In genomic region chr11:70625473-70625872, GRCm38 (mm10) we compare ENCODE assay signal across 9 mouse cellular contexts. TPM values are rescaled to one million over a fixed set of nuclear protein-coding genes. Genes with fewer than 3 reads are reported as not detected.
DNase-seq lines count a peak whose midpoint lies in the region; ATAC-seq and TF ChIP-seq lines count a peak whose summit lies in the region.
"Had no signal": no experiment of that assay in that cellular context is flagged by ENCODE, and none has a peak within 500 bp of the region (broad histone marks: within the 10 kb centered on the region; RNA-seq: fewer than 3 reads in every experiment).

No protein-coding gene starts in this region.

- no peak overlapping the region for H3K27ac ChIP-seq in forebrain, postnatal 0 days (ENCODE audit: low read depth, low read length)
- H3K27ac ChIP-seq in forebrain, embryonic 16.5 days (ENCODE audit: low read length): no peak overlapping the region
- H3K27ac ChIP-seq in neural tube, embryonic 15.5 days (replicated peaks): no peak overlapping the region

- H3K27me3 ChIP-seq in forebrain, postnatal 0 days (ENCODE audit: insufficient read depth, low read length): no peaks in the 10 kb centered on the region
- no peaks in the 10 kb centered on the region for H3K27me3 ChIP-seq in forebrain, embryonic 16.5 days (replicated peaks; ENCODE audit: control insufficient read depth, insufficient read depth, low read length)
- no peaks in the 10 kb centered on the region for H3K27me3 ChIP-seq in neural tube, embryonic 15.5 days (replicated peaks)

- no peaks in the 10 kb centered on the region for H3K4me1 ChIP-seq in forebrain, postnatal 0 days (ENCODE audit: insufficient read depth)
- H3K4me1 ChIP-seq in forebrain, embryonic 16.5 days (replicated peaks; ENCODE audit: control insufficient read depth, insufficient read depth, low read length): no peaks in the 10 kb centered on the region
- no peaks in the 10 kb centered on the region for H3K4me1 ChIP-seq in neural tube, embryonic 15.5 days

- no peaks in the 10 kb centered on the region for H3K9me3 ChIP-seq in forebrain, postnatal 0 days (ENCODE audit: low read length)
- H3K9me3 ChIP-seq in forebrain, embryonic 16.5 days (ENCODE audit: control insufficient read depth, low read length): no peaks in the 10 kb centered on the region
- no peaks in the 10 kb centered on the region for H3K9me3 ChIP-seq in neural tube, embryonic 15.5 days (replicated peaks)

- DNase-seq in forebrain, postnatal 0 days: peak; percentile 47
- peak; percentile 65 for DNase-seq in neural tube, embryonic 10.5 days (ENCODE audit: extremely low spot score, low spot score)
- DNase-seq in embryo, embryonic 10 days (ENCODE audit: low spot score): peak; percentile 70
- peak; percentile 63 for DNase-seq in lung, postnatal 10 days
- peak; percentile 87 for DNase-seq in thymus, postnatal 4 days
- no peak for DNase-seq in frontal cortex, postnatal 25 days (ENCODE audit: low spot score in 2 of 2)

- no peak overlapping the region for H3K4me3 ChIP-seq in forebrain, postnatal 0 days (ENCODE audit: low read depth, low read length)
- no peak overlapping the region for H3K4me3 ChIP-seq in forebrain, embryonic 16.5 days (replicated peaks; ENCODE audit: low read length)
- H3K4me3 ChIP-seq in neural tube, embryonic 15.5 days (replicated peaks): no peak overlapping the region

- WGBS in forebrain, postnatal 0 days: 44% methylated on average over 4 of the region's 4 CpGs
- 46% methylated on average over 4 of the region's 4 CpGs for WGBS in forebrain, embryonic 16.5 days
- 48% methylated on average over 4 of the region's 4 CpGs for WGBS in neural tube, embryonic 15.5 days

- H3K4me2 ChIP-seq in forebrain, postnatal 0 days (ENCODE audit: low read depth): no peak overlapping the region
- no peak overlapping the region for H3K4me2 ChIP-seq in forebrain, embryonic 16.5 days (ENCODE audit: low read length)
- no peak overlapping the region for H3K4me2 ChIP-seq in neural tube, embryonic 15.5 days

- no peak for ATAC-seq in forebrain, postnatal 0 days
- ATAC-seq in forebrain, embryonic 16.5 days: no peak
- ATAC-seq in neural tube, embryonic 15.5 days (ENCODE audit: low FRiP score): no peak

- H3K9ac ChIP-seq in forebrain, postnatal 0 days: no peak overlapping the region
- H3K9ac ChIP-seq in forebrain, embryonic 16.5 days (replicated peaks; ENCODE audit: low read depth, low read length): no peak overlapping the region
- no peak overlapping the region for H3K9ac ChIP-seq in neural tube, embryonic 15.5 days (replicated peaks)

- no peaks in the 10 kb centered on the region for H3K36me3 ChIP-seq in forebrain, postnatal 0 days (ENCODE audit: insufficient read depth)
- no peaks in the 10 kb centered on the region for H3K36me3 ChIP-seq in forebrain, embryonic 16.5 days (ENCODE audit: control insufficient read depth, insufficient read depth)
- no peaks in the 10 kb centered on the region for H3K36me3 ChIP-seq in neural tube, embryonic 15.5 days

- TF ChIP-seq CTCF in forebrain, postnatal 0 days (IDR thresholded peaks at IDR 0.05; ENCODE audit: low read depth): peak; percentile 71

RNA-seq across cellular contexts. Expression of gene Chrne, which starts 6.5 kb away (rescaled TPM):
- total RNA-seq in forebrain, postnatal 0 days (2014; rRNA removed): 0.92 TPM in 1 of 2 replicates, not detected in the other
- polyA plus RNA-seq in forebrain, postnatal 0 days (2015; fragmentation: Nextera tagmentation; extraction: Ambion mirVana): 0.58 and 1.0 TPM in 2 replicates
- 0.39 TPM in 1 of 2 replicates, not detected in the other for polyA plus RNA-seq in forebrain, embryonic 16.5 days (2015; fragmentation: Nextera tagmentation; extraction: Ambion mirVana)
- 0.23 and 0.40 TPM in 2 replicates for polyA plus RNA-seq in neural tube, embryonic 15.5 days (2015; fragmentation: Nextera tagmentation; extraction: Ambion mirVana)

RNA-seq across cellular contexts. Expression of gene 4930544D05Rik, which starts 9.8 kb away (rescaled TPM):
- 0.31 and 0.48 TPM in 2 replicates for total RNA-seq in forebrain, postnatal 0 days (2014; rRNA removed)
- polyA plus RNA-seq in forebrain, postnatal 0 days (2015; fragmentation: Nextera tagmentation; extraction: Ambion mirVana): not detected in 2 replicates
- not detected in 2 replicates for polyA plus RNA-seq in forebrain, embryonic 16.5 days (2015; fragmentation: Nextera tagmentation; extraction: Ambion mirVana)
- not detected in 2 replicates for polyA plus RNA-seq in neural tube, embryonic 15.5 days (2015; fragmentation: Nextera tagmentation; extraction: Ambion mirVana)
- polyA plus RNA-seq: large intestine, adult 2 months had no signal

RNA-seq across cellular contexts. Expression of gene Gp1ba, which starts 13.4 kb away (rescaled TPM):
- 0.10 TPM in 1 of 2 replicates, not detected in the other for total RNA-seq in forebrain, postnatal 0 days (2014; rRNA removed)
- 0.08 and 0.18 TPM in 2 replicates for polyA plus RNA-seq in forebrain, postnatal 0 days (2015; fragmentation: Nextera tagmentation; extraction: Ambion mirVana)
- polyA plus RNA-seq in forebrain, embryonic 16.5 days (2015; fragmentation: Nextera tagmentation; extraction: Ambion mirVana): 0.15 and 0.17 TPM in 2 replicates
- polyA plus RNA-seq in neural tube, embryonic 15.5 days (2015; fragmentation: Nextera tagmentation; extraction: Ambion mirVana): 0.15 TPM in 2 replicates
- polyA plus RNA-seq: large intestine, adult 2 months had no signal

RNA-seq across cellular contexts. Expression of gene Rnf167, which starts 21.6 kb away (rescaled TPM):
- total RNA-seq in forebrain, postnatal 0 days (2014; rRNA removed): 63.2 and 76.4 TPM in 2 replicates
- 102 and 109 TPM in 2 replicates for polyA plus RNA-seq in forebrain, postnatal 0 days (2015; fragmentation: Nextera tagmentation; extraction: Ambion mirVana)
- polyA plus RNA-seq in forebrain, embryonic 16.5 days (2015; fragmentation: Nextera tagmentation; extraction: Ambion mirVana): 133 and 135 TPM in 2 replicates
- polyA plus RNA-seq in neural tube, embryonic 15.5 days (2015; fragmentation: Nextera tagmentation; extraction: Ambion mirVana): 100 and 109 TPM in 2 replicates

RNA-seq across cellular contexts. Expression of gene Slc25a11, which starts 21.8 kb away (rescaled TPM):
- 133 and 134 TPM in 2 replicates for total RNA-seq in forebrain, postnatal 0 days (2014; rRNA removed)
- polyA plus RNA-seq in forebrain, postnatal 0 days (2015; fragmentation: Nextera tagmentation; extraction: Ambion mirVana): 151 and 160 TPM in 2 replicates
- 159 and 174 TPM in 2 replicates for polyA plus RNA-seq in forebrain, embryonic 16.5 days (2015; fragmentation: Nextera tagmentation; extraction: Ambion mirVana)
- 169 and 174 TPM in 2 replicates for polyA plus RNA-seq in neural tube, embryonic 15.5 days (2015; fragmentation: Nextera tagmentation; extraction: Ambion mirVana)

Comparison
In these comparisons a context has a peak if more than half of its experiments do, and no peak if none do; other contexts are left out.
1. DNase-seq: peak in forebrain, postnatal 0 days (single experiment), neural tube, embryonic 10.5 days (single experiment), embryo, embryonic 10 days (single experiment), lung, postnatal 10 days (single experiment) and thymus, postnatal 4 days (single experiment); none in frontal cortex, postnatal 25 days (0 of 2).